Mouse (Mus musculus) cerebellum, adult 2 months (tissue): ENCODE measurements around the gene Ifnar2.

ENCODE experiments used
- CTCF ChIP-seq: fragments of 200-500 bp; IDR thresholded peaks from 2 replicates; pipeline ENCODE4 v1.5.1; 2011; ENCODE audit warnings: low read depth, mild to moderate bottlenecking, control low read depth, low read length, moderate library complexity, borderline replicate concordance; ENCODE audit not compliant: insufficient read depth
- POLR2A ChIP-seq: fragments of 200-500 bp; IDR thresholded peaks from 2 replicates; pipeline ENCODE4 v1.6.1; 2011; ENCODE audit warnings: low read length, control low read depth, borderline replicate concordance; ENCODE audit not compliant: insufficient read depth

DNA sequence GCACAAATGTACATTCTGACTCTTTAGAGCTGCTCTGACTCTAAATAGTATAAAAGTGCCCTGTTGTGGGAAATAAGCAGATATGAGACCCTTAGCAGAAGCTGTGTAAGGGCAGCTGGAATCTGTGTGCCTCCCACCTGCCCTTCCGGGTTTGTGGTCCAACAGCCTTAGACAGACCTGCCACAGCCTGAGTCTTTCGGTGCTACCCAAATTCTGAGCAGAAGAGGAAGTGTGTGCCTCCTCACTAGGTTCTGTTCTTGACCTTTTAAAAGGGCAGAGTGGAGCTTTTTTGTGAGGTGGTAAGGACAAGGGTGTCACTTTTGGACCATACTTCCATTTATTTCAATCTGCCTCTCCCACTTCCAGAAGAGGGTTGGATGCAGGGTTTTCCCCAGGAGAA, 79.4 kb downstream of the Ifnar2 start:
- TF ChIP-seq POLR2A (no peak), CTCF (no peak)
